Mouse (Mus musculus) brain, embryonic 18.5 days (tissue): ENCODE data around the gene Stap1.

Source experiments
- DNase-seq: peaks from one replicate; pipeline ENCODE4 v3.0.0-alpha.2; 2012; ENCODE audit warnings: low read depth, low spot score

The Stap1 gene

DNA sequence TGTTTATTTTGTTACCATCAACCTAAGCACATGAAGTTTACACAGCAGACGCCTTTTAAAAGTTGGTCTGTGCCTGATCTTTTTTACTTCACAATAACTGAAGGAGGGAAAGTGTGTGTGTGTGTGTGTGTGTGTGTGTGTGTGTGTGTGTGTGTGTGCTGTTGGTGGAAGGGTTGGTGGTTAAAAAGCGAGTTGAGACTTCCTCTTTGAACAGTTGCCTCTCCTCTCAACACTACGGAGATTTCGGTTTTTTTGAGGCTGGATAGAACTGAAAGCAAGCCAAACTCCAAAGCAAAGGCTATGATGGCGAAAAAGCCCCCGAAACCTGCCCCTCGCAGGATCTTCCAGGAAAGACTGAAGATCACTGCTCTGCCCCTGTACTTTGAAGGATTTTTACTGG, at the start of gene Stap1:
Gene Stap1 (plus strand): TSS at position 209 of the 400 bp plus-strand sequence.
- DNase-seq = no peak

DNA sequence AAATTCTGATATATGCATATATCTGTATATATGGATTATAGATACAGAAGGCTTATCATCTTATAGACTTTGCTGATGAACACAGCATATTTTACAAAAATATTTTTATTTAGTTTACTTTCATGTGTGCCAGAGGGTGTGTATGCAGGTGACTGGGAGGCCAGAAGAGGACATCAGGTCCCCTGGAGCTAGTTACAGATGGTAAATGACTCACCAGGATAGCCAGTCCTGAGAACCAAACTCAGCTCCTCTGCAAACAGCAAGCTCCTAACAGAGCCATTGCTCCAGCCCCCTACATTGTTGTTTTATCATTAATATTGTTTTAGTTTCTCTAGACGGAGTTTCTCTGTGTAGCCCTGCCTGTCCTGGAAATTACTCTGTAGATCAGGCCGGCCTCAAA, 41.7 kb upstream of the Stap1 start:
- no peak for DNase-seq

DNA sequence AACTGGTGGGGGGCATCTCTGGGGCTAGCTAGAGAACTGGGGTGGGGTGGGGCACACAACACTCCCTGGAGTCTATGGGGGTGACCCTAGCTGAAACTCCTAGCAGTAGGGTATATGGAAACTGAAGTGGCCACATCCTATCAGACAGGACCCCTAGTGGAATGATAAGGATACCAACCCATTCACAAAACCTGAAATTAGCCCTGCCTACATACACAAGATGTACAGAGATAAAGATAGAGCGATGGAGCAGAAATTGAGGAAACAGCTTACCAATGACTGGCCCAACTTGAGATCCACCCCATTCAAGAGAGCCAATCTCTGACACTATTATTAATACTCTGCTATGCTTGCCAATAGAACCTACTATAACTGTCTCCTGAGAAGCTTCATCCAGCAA, 8.0 kb upstream of the Stap1 start:
- DNase-seq = no peak

DNA sequence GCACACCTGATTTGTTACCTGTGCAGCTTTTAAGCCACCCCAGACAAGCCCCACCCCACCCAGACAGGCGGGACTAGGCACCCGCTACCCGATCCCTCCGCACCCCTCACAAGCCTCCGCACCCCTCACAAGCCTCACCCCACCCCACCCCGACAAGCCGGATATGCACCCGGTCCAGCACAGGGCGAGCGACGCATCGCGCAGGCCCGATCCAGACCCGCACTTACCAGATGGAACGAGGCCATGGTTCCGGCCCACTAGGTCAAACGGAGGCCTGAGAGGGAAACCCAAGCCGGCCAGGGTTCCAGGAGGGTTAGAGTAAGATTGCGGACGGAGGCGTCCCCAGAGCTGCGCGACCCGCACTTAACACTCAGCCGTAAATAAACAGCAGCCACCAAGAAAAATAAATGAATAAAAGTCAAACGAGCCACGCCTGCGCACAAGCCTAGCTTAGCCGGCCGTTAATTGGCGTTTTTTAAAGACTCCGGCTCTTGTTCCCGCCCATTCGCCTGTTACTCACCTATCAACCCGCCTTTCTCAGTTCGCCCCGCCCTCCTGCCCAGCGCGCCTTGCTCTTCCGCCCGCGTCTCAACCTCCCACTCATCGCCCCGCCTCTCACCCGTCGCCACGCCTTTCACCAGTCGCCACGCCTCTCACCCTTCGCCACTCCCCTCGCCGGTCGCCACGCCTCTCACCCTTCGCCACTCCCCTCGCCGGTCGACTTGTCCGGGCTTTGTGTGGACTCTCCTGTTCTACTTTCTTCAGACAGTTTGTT, 6.3 kb upstream of the Stap1 start, which contains the start of gene Cenpc1:
Gene Cenpc1 (minus strand): TSS at position 483 of the 775 bp plus-strand sequence.
- peak; percentile 88 for DNase-seq

DNA sequence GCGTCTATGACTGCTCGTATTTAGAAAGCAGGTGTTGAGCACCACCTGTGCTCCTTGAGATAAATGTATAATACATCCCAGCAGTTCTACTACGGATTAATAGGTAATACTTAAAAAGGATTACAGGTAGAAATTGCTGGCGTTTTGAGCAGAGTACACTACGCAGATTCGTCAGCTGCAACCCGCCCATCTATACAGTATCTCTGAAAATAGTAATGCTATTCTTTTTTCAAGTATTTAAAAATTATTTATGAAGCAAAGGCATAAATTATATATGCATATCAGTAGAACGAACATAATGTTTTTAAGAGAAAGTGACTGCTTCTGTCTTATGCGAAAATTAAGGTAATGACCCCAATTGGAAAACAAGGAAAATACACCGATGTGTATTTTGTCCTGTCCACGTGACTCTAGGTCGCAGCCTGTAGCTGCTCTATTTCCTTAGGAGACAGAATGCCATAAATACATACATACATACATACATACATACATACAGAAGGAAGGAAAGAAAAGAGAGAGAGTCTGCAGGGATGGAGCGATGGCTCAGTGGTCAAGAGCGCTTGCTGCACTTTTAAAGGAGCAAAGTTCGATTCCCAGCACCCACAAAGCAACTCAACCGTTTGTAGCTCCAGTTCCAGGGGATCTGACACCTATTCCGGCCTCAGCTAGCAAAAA, 5.5 kb upstream of the Stap1 start:
- no peak for DNase-seq

DNA sequence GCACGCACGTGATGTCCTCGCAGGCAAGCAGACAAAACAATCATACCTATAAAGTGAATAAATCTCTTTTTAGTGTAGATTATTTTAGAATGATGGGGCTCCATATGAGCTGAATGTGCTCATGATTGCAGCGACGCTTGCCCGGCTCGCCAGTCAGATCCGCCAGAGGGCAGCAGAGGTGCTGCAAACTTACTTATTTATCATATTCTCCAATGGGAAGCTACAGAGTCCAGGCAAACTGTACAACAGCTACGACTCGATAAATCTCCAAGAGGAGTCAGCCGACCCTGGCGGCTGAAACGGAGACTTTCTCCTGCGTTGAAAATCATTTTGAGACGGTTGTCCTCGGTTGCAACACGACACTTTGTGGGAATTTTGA, 5.0 kb upstream of the Stap1 start:
- peak; percentile 59 for DNase-seq

DNA sequence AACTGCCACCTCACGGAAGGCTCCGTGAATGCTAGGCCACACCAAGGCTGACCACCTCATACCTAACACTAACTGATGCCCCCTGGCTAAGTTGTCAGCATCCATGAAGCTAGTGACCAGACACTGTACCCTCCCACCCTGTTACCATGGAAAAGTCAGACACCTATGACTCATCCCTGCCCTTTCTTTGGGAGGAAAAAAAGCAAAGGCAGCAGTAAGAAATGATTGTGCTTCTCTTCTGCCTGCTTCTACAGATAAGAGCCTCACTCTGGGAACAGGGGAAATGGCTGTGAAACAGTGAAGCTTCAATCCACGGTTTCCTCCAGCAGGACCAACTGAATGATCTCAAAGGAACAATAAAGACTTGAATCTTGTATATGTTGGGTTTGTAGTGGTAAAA, 3.1 kb upstream of the Stap1 start:
- no peak for DNase-seq

DNA sequence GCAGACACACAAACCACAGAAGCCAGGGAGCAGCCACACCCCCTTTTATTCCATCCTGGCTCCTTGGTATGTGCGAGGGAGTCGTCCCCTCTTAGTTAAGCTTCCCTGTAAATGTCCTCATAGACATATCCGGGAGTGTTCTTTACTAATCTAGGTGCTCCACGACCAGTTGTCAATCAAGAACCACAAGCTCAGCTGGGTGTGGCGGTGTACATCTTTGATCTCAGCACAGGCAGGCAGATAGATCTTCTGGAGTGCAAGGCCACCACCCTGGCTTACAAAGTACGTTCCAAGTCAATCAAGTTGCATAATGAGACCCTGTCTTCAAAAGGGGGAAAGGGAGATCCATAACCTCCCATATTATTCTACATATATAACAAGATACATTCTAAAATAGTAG, 2.4 kb upstream of the Stap1 start:
- DNase-seq = no peak

DNA sequence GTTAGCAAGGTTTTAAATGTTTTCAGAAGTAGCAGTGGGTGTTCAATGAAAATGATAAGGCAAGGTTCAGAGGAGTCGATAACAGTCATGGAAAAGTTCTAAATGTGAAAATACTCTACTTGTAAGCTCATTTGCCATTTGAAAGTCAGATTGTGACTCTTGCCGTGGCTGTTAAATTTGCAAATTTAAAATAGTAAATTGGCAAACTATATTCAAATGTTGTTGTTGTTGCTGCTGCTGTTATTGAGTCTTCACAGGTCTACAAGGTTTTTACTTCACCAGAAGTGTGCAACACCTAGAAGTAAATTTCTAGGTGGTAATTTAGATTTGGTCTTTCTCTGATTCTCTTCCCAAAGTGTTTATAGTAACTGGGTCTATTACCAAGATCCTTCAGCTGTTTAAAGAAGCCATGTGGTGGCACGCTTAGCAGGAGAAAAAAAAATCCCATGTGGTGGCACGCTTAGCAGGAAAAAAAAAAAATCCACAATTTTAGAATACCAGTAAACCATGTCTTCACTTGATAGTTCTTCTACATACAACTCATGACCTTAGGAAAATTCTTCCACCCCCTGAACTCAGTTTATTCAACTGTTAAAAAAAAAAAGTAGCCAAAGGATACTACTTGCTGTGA, 1.3 kb downstream of the Stap1 start:
- no peak for DNase-seq

DNA sequence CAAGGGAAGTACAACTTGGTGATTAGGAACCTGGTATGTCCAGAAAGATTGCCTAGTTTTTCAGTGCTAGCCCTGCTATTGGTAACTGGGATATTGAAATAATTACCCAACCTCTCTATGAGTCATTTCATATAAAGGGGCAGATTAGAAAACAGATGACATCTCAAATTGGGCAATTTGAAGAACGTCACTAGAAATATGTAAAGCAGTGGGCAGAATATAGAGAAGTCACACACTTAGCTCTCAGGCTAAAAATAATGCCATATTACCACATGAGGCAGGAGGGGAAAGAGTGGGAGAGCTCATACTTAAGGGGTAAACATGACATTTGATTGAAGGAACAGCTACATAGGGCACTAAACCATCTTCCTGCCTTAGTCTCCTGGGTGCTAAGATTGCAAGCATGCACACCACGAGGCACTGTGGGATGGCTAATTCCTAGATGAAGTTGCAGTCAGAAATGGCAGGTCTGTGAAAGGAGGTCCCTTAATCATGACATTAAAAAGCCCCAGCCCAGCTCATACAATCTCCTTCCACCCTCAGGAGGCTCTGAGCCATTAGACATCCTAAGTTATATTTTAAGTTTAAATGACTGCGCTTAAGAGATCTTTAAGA, 7.3 kb downstream of the Stap1 start:
- no peak for DNase-seq

DNA sequence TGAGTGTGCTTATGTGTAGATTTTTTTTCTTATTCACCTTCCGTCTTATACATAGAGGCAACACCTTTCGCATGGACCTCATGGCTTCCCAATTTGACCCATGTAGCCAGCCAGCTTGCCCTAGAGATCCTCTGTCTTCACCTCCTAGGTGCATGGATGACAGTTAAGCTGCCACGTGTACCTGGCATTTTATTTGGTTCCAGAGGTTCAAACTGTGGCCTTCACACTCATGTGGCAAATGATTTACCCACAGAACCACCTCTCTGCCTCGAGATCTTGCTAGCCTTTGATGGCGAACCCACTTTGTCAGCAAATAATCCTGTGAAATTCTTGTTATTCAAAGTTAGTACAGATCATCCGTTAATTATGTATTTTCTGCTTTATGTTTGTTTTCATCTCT, 12.4 kb downstream of the Stap1 start:
- DNase-seq = no peak

DNA sequence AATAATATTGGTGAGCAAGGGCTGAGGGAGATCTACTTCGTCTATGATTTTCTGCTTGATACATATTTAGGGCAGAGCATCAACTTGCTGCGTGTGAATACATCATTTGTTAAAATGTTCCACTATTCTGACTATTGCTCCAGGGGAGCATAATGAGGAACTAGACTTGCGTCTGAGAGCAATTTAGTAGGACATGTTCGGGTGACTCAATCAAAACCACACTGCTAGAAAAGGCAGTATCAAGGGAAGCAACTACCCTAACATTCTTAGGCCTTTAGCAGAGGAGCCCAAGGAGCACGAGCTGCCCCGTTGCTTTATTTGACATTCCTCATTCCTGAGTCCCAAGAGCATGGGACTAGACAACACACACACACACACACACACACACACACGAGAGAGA, 13.4 kb downstream of the Stap1 start:
- DNase-seq = no peak

DNA sequence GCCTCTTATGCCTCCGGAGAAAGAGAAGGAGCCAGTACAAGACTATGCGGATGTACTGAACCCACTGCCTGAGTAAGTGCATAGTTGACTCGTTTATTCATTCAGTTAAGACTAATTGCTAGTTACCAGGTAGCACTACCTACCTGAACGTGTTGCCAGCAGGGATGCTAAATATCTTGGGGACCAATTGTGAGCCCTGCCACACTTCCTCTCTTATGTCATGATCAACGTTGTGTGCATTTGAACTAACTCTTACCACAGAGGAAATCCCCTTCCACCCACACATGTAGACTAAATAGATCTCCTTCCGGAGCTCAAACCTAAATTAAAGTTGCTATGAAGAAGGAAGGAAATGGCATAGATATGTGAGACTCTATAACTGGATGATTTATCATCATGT, 15.2 kb downstream of the Stap1 start:
- DNase-seq = no peak

DNA sequence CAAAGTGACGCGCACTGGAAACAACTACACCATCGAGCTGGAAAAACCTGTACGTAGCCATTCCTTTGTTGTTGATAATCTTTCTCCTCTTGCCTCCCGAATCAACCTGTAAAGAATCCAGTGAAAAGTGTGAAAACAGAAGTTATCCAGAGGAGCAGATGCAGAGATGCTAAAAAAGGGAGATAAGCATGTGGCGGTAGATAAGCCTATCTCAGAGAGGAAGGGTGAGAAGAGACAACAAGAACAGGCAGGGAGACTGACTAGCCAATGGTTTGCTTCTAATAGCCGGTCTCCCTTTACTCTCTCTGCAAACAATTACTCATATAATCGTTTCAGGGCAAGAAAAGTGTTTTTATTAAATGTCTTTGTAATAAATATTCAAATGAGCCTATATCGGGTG, 23.2 kb downstream of the Stap1 start:
- no peak for DNase-seq

DNA sequence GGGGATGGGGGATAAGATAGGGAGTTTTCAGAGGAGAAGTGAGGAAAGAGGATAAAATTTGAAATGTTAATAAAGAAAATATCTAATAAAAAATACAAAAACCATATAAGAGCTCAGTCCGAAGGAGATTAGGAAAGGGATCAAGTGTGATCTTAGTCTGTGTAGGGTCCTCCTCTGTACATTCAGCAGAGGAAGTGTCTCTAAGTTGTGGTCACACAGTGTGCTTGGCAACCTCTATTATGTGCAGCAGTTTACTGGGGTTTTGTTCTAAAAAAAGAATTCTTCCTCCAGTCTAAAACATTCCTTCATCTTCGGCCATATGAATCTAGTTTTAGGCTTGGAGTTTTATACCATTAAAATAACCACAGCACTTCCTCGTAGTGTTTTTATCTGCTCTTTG, 27.4 kb downstream of the Stap1 start:
- DNase-seq = no peak

DNA sequence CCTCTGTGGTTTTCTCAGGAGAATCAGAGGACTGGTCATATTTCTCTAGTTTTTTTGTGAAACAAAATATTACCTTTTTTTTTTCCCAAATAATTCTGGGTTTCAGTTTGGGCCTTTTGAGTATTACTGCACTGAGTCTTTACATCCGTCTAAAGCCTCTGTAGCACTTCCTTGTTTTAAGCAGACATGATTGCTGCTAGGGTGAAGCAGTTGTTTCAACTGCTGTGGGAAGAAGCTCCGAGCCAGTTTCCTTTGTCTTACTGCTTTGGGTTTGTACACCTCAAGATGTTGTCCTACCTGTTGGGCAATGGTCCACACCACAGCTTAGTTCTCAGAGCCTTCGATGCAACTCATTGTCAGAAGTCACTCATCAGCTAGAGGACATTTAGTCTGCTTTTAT, 29.1 kb downstream of the Stap1 start:
- no peak for DNase-seq

DNA sequence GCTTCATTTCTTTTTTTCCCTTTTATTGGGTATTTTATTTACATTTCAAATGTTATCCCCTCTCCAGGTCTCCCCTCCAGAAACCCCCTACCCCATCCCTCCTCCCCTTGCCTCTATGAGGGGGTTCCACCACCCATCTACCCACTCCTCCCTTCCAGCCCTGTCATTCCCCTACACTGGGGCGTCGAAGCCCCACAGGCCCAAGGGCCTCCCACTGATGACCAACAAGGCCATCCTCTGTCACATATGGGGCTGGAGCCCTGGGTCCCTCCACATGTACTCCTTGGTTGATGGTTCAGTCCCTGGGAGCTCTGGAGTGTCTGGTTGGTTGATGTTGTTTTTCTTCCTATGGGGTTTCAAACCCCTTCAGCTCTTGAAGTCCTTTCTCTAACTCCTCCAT, 30.6 kb downstream of the Stap1 start:
- DNase-seq = no peak

DNA sequence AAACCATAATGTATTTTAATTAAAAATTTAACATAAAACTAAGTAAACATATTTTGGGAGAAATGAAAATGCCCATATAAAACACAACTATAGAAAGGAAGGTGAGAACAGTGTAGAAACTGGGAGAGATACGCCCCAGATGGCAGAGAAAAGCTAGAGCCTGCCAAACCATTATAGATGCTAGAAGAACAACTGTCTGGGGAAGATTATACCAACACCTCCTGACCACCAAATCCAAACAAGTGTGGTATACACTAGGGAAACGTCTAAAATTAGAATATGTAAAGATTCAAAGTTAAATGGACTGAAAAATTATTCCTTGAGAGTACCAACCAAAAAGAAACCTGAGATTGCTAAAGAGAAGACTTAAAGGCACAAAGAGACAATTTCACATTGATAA, 35.1 kb downstream of the Stap1 start:
- DNase-seq = no peak

DNA sequence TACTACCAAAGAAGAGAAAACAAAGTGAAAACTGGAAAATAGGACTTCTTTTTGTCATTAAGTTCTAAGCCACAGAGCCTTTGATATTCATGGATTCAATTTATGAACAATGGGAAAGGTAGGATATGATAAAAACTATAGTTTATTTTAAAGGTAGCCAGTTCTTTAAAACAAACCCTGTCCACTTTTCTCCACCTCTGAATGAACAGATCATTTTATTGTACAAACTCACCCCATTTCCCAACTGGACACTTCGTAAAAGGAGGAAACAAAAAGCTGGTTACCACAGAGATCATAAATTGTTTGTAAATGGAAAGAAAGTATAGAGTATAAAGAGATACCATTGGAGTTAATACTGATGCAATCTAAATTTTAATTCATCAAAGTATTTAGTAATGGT, 39.5 kb downstream of the Stap1 start:
- no peak for DNase-seq

DNA sequence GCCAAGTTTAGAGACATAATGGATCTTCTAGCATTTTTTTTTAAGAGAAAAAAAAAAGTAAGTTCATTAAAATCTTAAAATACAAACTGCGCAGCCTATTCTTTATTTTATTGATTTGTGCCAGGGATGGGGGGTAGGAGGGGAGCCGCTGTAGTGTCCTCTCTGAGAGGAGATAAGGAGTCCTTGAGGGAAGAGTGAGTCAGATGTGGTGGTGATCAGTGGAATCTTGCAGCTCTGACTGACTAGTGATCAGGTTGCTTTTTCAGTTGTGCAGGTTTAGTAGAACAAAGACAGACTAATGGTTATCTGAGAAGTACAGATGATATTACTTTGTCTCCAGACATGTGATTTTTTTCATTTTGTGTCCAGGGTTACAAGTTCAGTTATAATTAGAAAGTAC, 41.5 kb downstream of the Stap1 start:
- DNase-seq = no peak

DNA sequence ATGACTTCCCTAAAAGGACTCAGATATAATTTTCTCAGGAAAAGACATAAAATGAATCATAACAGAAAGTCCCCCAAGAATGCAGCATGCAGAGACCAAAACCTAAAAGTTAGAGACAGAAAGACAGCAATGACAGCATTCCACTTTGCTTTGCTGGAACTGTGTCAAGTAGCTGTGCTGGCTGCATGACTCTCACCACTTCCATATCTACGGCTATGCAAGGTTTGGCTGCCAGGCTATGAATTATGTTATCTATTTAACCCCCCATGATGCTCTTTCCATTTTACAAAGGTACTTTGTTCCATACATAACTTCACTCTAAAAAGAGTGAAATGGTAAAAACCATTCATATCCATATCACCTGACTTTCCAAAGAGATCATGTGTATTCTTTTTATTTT, 42.5 kb downstream of the Stap1 start:
- DNase-seq = no peak

DNA sequence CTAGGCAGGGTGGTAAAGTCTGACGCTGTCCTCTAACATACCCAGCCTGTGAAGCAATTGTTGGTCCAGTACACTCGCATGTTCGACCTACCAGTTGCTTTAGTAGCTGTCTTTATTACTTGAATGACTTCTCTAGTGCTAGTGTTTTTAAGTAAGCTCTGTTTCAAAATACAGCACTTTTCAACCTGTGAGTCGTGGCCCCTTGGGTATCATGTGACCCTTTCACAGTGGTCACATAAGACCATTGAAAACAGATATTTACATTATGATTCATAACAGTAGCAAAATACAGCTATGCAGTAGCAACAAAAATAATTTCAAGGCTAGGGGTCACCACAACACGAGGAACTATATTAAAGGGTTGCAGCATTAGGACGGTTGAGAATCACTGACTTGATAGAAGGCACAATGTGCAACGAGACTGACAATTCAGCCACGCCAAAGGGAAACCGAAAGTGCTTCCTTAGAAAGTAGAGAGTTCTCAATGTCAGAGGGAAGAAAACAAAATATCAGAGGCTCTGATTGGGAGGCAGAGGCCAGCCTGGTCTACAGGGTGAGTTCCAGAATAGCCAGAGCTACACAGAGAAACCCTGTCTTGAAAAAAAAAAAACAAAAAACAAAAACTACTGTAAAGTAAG, 47.0 kb downstream of the Stap1 start:
- no peak for DNase-seq
